Mouse (Mus musculus) urinary bladder, postnatal 25 days (tissue): ENCODE data around the gene Tbc1d13.
"Not testable (repeated sequence)": the region's sequence is repeated elsewhere in the genome, so short reads cannot be mapped to it uniquely, and the experiment has no call there.

ENCODE experiments used
- DNase-seq: peaks from one replicate; pipeline ENCODE4 v3.0.0; 2022; ENCODE audit warnings: low spot score

Tbc1d13 gene

DNA sequence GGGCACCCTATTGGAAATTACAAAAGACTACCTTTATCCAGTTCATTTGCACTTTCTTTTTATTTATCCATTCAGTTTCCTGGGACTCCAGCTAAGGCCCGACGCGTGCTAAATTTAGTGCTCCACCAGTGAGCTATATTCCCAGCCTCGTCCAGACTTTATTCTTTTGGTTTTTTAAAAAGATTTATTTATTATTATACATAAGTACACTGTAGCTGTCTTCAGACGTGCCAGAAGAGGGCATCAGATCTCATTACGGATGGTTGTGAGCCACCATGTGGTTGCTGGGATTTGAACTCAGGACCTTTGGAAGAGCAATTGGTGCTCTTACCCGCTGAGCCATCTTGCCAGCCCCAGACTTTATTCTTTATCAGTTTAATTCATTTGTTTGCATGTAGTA lies 45.2 kb downstream of the Tbc1d13 start:
- DNase-seq: not testable (repeated sequence)

GRCm38 (mm10) chr2:30182424-30182823 lies 48.9 kb downstream of the Tbc1d13 start:
- DNase-seq: no peak

- DNase-seq: no peak
Measured at GRCm38 (mm10) chr2:30183721-30184120, 50.2 kb downstream of the Tbc1d13 start.

GRCm38 (mm10) chr2:30185276-30185675 lies 51.7 kb downstream of the Tbc1d13 start:
- DNase-seq: no peak

DNA sequence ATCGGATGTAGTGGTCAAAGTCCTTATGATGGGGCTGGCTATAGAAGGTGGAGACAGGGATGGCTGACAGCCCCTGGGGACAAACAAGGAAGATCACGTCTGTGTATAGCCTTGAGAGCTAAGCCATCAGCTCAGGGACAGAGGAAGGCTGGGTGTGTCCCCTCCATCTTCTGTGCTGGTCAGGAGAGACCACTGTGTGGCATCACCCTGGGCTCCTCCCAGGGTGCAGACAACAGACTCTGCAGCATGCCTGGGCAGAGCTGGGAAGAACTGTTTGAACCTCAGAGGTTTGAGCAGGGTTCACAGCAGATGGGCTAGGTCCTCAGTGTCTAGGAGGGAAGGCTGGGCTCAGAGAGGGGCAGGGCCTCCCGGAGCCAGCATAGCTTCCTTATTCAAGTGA lies 52.1 kb downstream of the Tbc1d13 start:
- no peak for DNase-seq

DNA sequence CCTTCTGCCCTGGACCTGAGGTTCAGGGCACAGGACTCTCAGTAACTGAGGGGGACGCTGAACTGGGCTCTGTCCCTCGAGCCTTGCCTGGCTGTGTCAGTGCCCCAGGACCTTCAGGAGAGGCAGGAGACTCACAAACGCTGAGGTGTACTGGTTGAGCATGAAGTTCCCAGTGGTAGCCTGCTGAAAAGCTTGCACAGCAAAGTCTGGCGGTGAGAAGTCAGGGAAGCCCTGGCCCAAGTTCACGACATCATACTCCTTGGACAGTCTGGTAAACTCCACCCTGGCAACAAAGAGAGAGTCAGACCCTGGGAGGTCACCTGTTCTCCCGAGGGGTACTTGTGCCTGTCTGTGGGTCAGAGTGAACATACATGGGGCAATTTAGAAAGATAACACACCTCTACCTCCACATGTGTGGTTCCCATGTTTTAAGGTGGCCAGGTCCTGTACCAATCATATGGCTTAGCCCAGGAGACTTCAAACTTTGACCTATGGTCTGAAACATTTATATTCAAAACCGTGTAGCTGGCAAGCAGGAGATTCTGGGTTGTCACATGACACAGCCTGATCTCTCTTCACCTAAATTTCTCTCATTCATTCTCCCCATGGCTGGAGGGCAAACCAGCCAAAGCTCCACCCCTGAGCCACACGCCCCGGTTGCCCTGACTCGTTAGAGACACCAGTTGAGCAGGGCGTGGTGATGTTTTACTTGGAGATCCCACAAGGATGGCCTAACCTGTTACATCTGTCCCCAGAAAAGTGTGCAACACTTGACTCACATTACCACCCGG lies 58.4 kb downstream of the Tbc1d13 start:
- no peak for DNase-seq

DNA sequence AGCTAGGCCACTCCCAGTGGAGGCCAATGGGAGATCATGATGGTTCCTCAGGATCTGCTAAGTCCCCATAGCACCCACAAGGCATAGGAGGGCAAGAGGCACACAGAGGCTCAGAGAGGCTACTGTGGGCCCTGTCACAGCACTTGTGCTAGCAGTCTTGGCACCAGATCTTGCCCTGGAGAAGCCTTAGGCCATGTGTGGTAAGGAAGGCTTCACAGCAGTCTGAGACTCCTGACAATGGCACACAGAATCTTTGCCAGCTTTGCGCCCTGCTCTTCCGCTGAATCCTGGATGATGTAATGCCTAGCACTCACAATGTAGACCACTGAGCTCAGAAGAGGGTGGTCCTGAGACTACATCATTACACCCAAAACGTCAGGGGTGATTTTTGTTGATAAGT lies 61.1 kb downstream of the Tbc1d13 start:
- DNase-seq: no peak

DNA sequence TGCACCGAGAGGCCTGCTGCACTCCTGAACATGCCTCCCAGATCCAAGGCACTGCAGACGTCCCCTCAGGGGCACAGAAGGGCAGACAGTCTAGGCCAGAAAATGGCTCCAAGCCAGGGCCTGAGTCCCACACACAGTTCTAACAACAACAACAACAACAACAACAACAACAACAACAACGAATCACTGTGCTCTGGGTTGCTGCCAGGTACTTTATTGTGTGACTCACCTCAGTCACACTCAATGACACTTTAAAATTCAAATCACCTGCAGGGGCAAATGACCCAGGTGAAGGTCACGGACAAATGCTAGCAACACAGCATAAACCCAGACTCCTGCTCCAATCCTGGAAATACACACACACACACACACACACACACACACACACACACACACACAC lies 64.5 kb downstream of the Tbc1d13 start:
- no peak for DNase-seq

GRCm38 (mm10) chr2:30199984-30200383 lies 66.4 kb downstream of the Tbc1d13 start:
- no peak for DNase-seq

DNA sequence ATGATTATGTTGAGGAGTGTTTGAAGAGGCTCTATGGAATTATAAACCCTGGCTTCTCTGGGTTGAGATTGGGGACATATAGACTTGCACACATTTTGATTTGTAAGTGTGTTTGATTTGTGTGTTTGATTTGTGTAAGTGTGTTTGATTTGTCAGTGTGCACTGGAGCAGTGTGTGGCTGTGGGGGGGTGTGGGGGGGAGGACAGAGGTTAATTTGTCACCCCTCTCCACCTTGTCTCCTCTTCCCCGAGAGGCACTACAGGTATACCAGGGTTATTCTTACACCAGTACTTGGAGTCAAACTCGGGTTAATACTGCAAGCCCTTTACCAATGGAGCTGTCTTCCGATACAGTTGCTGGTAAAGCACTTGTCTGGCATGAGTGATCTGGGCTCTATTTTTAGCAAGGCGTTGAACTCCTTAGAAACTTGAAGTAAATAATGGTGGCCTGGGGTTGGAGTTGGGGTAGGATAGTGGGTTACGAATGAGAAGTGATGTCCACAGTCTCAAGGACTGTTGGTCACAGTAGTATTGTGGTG lies 66.9 kb downstream of the Tbc1d13 start:
- DNase-seq: no peak
